Mouse (Mus musculus): ENCODE results near the gene Acvr1. TPM values are rescaled to one million over a fixed set of nuclear protein-coding genes. Genes with fewer than 3 reads are reported as not detected.

The Acvr1 gene
- 35.6 TPM for polyA plus RNA-seq (2012; fragmentation: generic; extraction: Trizol)

- Histone ChIP-seq H3ac (ENCODE audit: control insufficient read depth, insufficient read length) (peak within 1 kb of the TSS; percentile 84), H3K27me3 (ENCODE audit: control insufficient read depth, insufficient read depth, insufficient read length) (no peaks in the 10 kb centered on the region), H3K36me3 (ENCODE audit: control insufficient read depth, insufficient read depth) (no peaks in the 10 kb centered on the region), H3K79me2 (ENCODE audit: control insufficient read depth, insufficient read depth) (peaks cover 67% of the 10 kb centered on the region), H3K4me2 (ENCODE audit: low read depth) (peak within 1 kb of the TSS; percentile 96), H3K4me3 (peak within 1 kb of the TSS; percentile 63)
- TF ChIP-seq POLR2A (IDR thresholded peaks at IDR 0.05; ENCODE audit: insufficient read length, low read depth) = peak; percentile 46
- TF ChIP-seq E2F4 (IDR thresholded peaks at IDR 0.05; ENCODE audit: insufficient read depth) = no peak
- TF ChIP-seq MYOD1 (IDR thresholded peaks at IDR 0.05; ENCODE audit: control insufficient read depth in 1 of 3, insufficient read length in 2 of 3, low read depth in 2 of 3) = peak in 1 of 3 experiments; percentile 2
Observed at GRCm38 (mm10) chr2:58567066-58567810, at the start of gene Acvr1, which contains the start of gene Upp2. Acvr1 (minus strand) TSS chr2:58567157. Upp2 (plus strand) TSS chr2:58567298.

GRCm38 (mm10) chr2:58615766-58616165 is 48.8 kb upstream of the Acvr1 start:
- Histone ChIP-seq H3ac (ENCODE audit: control insufficient read depth, insufficient read length) (no peak overlapping the region), H3K27me3 (ENCODE audit: control insufficient read depth, insufficient read depth, insufficient read length) (no peaks in the 10 kb centered on the region), H3K4me3 (no peak overlapping the region), H3K36me3 (ENCODE audit: control insufficient read depth, insufficient read depth) (no peaks in the 10 kb centered on the region), H3K4me2 (ENCODE audit: low read depth) (no peak overlapping the region), H3K79me2 (ENCODE audit: control insufficient read depth, insufficient read depth) (no peaks in the 10 kb centered on the region)
- TF ChIP-seq E2F4 (IDR thresholded peaks at IDR 0.05; ENCODE audit: insufficient read depth) = no peak
- no peak for TF ChIP-seq POLR2A (IDR thresholded peaks at IDR 0.05; ENCODE audit: insufficient read length, low read depth)
- no peak for TF ChIP-seq CEBPB (IDR thresholded peaks at IDR 0.05; ENCODE audit: insufficient read depth, poor library complexity, severe bottlenecking)
- TF ChIP-seq REST (IDR thresholded peaks at IDR 0.05; ENCODE audit: insufficient read depth, insufficient read length) = no peak
- TF ChIP-seq TCF12 (IDR thresholded peaks at IDR 0.05; ENCODE audit: insufficient read depth, poor library complexity, severe bottlenecking) = no peak

GRCm38 (mm10) chr2:58614851-58615250 is 47.9 kb upstream of the Acvr1 start:
- H3K4me2 ChIP-seq (ENCODE audit: low read depth) = no peak overlapping the region
- H3ac ChIP-seq (ENCODE audit: control insufficient read depth, insufficient read length) = no peak overlapping the region
- H3K79me2 ChIP-seq (ENCODE audit: control insufficient read depth, insufficient read depth) = no peaks in the 10 kb centered on the region
- no peaks in the 10 kb centered on the region for H3K27me3 ChIP-seq (ENCODE audit: control insufficient read depth, insufficient read depth, insufficient read length)
- no peaks in the 10 kb centered on the region for H3K36me3 ChIP-seq (ENCODE audit: control insufficient read depth, insufficient read depth)
- no peak for TF ChIP-seq E2F4 (IDR thresholded peaks at IDR 0.05; ENCODE audit: insufficient read depth)
- no peak for TF ChIP-seq CEBPB (IDR thresholded peaks at IDR 0.05; ENCODE audit: insufficient read depth, poor library complexity, severe bottlenecking)
- TF ChIP-seq TCF12 (IDR thresholded peaks at IDR 0.05; ENCODE audit: insufficient read depth, poor library complexity, severe bottlenecking) = no peak
- TF ChIP-seq MYOG (IDR thresholded peaks at IDR 0.05; ENCODE audit: control insufficient read depth in 1 of 3, insufficient read depth in 1 of 3, insufficient read length in 2 of 3, low read depth in 2 of 3) = no peak
- no peak for TF ChIP-seq MAX (IDR thresholded peaks at IDR 0.05; ENCODE audit: low read depth)
- no peak overlapping the region for H3K4me3 ChIP-seq

GRCm38 (mm10) chr2:58613720-58614119 is 46.8 kb upstream of the Acvr1 start:
- TF ChIP-seq CEBPB (IDR thresholded peaks at IDR 0.05; ENCODE audit: insufficient read depth, poor library complexity, severe bottlenecking) (no peak), SRF (IDR thresholded peaks at IDR 0.05; ENCODE audit: control insufficient read depth, insufficient read length, low read depth) (no peak), POLR2AphosphoS2 (IDR thresholded peaks at IDR 0.05; ENCODE audit: insufficient read length, low read depth) (no peak), USF1 (IDR thresholded peaks at IDR 0.05; ENCODE audit: low read depth) (no peak), TCF12 (IDR thresholded peaks at IDR 0.05; ENCODE audit: insufficient read depth, poor library complexity, severe bottlenecking) (no peak), E2F4 (IDR thresholded peaks at IDR 0.05; ENCODE audit: insufficient read depth) (no peak), REST (IDR thresholded peaks at IDR 0.05; ENCODE audit: insufficient read depth, insufficient read length) (no peak), MAX (IDR thresholded peaks at IDR 0.05; ENCODE audit: low read depth) (no peak), MYOG (IDR thresholded peaks at IDR 0.05; ENCODE audit: control insufficient read depth in 1 of 3, insufficient read depth in 1 of 3, insufficient read length in 2 of 3, low read depth in 2 of 3) (no peak)
- Histone ChIP-seq H3K27me3 (ENCODE audit: control insufficient read depth, insufficient read depth, insufficient read length) (no peaks in the 10 kb centered on the region), H3ac (ENCODE audit: control insufficient read depth, insufficient read length) (no peak overlapping the region), H3K36me3 (ENCODE audit: control insufficient read depth, insufficient read depth) (no peaks in the 10 kb centered on the region), H3K4me3 (no peak overlapping the region), H3K79me2 (ENCODE audit: control insufficient read depth, insufficient read depth) (no peaks in the 10 kb centered on the region), H3K4me2 (ENCODE audit: low read depth) (no peak overlapping the region)

- no peak overlapping the region for H3K4me3 ChIP-seq
- TF ChIP-seq SRF (IDR thresholded peaks at IDR 0.05; ENCODE audit: control insufficient read depth, insufficient read length, low read depth) = no peak
- TF ChIP-seq USF1 (IDR thresholded peaks at IDR 0.05; ENCODE audit: low read depth) = no peak
- TF ChIP-seq CEBPB (IDR thresholded peaks at IDR 0.05; ENCODE audit: insufficient read depth, poor library complexity, severe bottlenecking) = no peak
- no peak for TF ChIP-seq TCF12 (IDR thresholded peaks at IDR 0.05; ENCODE audit: insufficient read depth, poor library complexity, severe bottlenecking)
- TF ChIP-seq REST (IDR thresholded peaks at IDR 0.05; ENCODE audit: insufficient read depth, insufficient read length) = no peak
- TF ChIP-seq MYOG (IDR thresholded peaks at IDR 0.05; ENCODE audit: control insufficient read depth in 1 of 3, insufficient read depth in 1 of 3, insufficient read length in 2 of 3, low read depth in 2 of 3) = no peak
- TF ChIP-seq MAX (IDR thresholded peaks at IDR 0.05; ENCODE audit: low read depth) = no peak
- TF ChIP-seq POLR2AphosphoS2 (IDR thresholded peaks at IDR 0.05; ENCODE audit: insufficient read length, low read depth) = no peak
- no peak overlapping the region for H3K4me2 ChIP-seq (ENCODE audit: low read depth)
- no peaks in the 10 kb centered on the region for H3K79me2 ChIP-seq (ENCODE audit: control insufficient read depth, insufficient read depth)
- H3K36me3 ChIP-seq (ENCODE audit: control insufficient read depth, insufficient read depth) = no peaks in the 10 kb centered on the region
- H3ac ChIP-seq (ENCODE audit: control insufficient read depth, insufficient read length) = no peak overlapping the region
- H3K27me3 ChIP-seq (ENCODE audit: control insufficient read depth, insufficient read depth, insufficient read length) = no peaks in the 10 kb centered on the region
Observed at GRCm38 (mm10) chr2:58604791-58605190, 37.8 kb upstream of the Acvr1 start.
